Mouse (Mus musculus) heart, adult 2 months (tissue): ENCODE data around the gene Gm9964.

Experiments
- CTCF ChIP-seq: fragments of 200-600 bp; IDR thresholded peaks from 2 replicates; pipeline ENCODE4 v1.8.1; 2022; ENCODE audit warnings: antibody characterized with exemption, mild to moderate bottlenecking, moderate library complexity
- EP300 ChIP-seq: fragments of 200-500 bp; IDR thresholded peaks from 2 replicates; pipeline ENCODE4 v1.6.1; 2011; ENCODE audit warnings: low read depth, low read length, control low read depth; ENCODE audit not compliant: insufficient read depth

GRCm38 (mm10) chr11:79290473-79290872, 6.2 kb downstream of the Gm9964 start:
- TF ChIP-seq CTCF (peak; percentile 83), EP300 (peak; percentile 88)
